Mouse (Mus musculus): ENCODE results near the gene Gm21820. TPM values are rescaled to one million over a fixed set of nuclear protein-coding genes. Genes with fewer than 3 reads are reported as not detected.
"Not testable (repeated sequence)": the region's sequence is repeated elsewhere in the genome, so short reads cannot be mapped to it uniquely, and the experiment has no call there.

The Gm21820 gene
- not detected in 2 replicates for polyA plus RNA-seq (2012; ENCODE audit: insufficient read depth, insufficient read length, missing spikeins)

DNA sequence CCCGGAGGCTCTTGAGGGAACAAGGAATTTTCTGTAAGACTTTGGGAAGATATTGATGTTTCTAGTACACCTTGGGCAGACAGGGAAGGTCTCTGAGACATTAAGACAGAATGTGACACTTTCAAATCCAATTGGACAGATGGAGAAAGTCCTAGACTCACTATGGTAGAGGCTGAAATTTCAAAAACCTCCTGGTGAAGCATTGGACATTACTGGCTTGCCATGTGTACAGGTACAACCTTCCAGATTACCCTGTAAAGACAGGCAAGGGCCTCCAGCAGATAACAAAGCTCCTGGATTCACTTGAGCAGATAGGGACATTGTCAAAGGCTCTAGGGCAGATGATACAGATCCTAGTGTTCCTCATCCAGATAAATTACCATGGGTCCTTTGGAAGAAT is at the start of gene Gm21820:
Gene Gm21820, minus strand, starts transcription at position 101 of the 400 bp plus-strand sequence.
- H3K4me3 ChIP-seq (ENCODE audit: insufficient read depth, low read length): not testable (repeated sequence)

More for the DNA sequence above, at the start of gene Gm21820:
- not testable (repeated sequence) for H3K27ac ChIP-seq (ENCODE audit: insufficient read depth, low read depth, low read length); H3K4me1 ChIP-seq (ENCODE audit: control insufficient read depth, insufficient read depth, low read length)

Other genes with a start within 250 kb of the Gm21820 start
- not detected in 2 replicates for gene Gm20918, start 205.5 kb downstream of the Gm21820 start, polyA plus RNA-seq (2012; ENCODE audit: insufficient read depth, insufficient read length, missing spikeins)

All from bone marrow macrophage, adult 2 months (primary cell).